Mouse (Mus musculus): ENCODE data around the gene Kcnk4.

Kcnk4 gene

DNA sequence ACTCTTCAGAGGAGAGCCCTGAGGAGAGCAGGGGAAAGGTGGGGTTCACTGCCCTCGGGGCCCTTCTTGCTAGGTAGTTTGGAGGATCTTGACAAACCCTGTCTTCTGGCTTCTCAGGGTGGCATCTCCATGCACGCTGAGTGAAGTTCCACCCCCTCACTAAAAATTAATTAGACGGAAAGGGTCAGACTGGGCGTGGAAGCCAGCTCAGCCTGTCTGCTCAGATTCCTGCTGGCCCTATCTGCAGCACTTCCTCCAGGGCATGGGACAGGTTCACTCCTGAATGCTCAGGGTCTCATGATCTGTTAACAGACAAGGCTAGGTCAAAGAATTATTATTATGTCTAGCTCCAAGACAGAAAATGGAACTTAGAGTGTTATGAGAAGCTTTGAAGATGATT is 41.8 kb downstream of the Kcnk4 start:
- DNase-seq (ENCODE audit: low read depth, low spot score), result no peak

DNA sequence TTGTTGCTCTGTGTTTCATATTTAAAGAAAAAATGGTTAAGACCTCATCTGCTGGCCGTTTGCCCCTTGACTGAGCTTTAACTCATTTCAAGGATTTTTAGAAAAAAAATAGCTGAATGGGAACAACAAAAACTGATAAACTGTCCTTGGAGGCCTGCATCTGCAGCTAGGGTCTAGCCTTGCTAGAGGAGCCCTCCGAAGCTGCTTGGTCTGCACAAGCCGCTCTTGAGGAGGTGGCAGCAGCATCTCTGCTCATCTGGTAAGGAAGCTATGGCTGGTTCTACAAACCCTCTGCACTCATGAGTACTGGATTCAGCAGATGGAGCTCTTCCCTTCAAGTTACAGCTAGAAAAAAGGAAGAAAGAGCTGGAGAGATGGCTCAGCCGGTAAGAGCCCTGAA is 56.4 kb downstream of the Kcnk4 start:
- no peak for DNase-seq (ENCODE audit: low read depth, low spot score)

DNA sequence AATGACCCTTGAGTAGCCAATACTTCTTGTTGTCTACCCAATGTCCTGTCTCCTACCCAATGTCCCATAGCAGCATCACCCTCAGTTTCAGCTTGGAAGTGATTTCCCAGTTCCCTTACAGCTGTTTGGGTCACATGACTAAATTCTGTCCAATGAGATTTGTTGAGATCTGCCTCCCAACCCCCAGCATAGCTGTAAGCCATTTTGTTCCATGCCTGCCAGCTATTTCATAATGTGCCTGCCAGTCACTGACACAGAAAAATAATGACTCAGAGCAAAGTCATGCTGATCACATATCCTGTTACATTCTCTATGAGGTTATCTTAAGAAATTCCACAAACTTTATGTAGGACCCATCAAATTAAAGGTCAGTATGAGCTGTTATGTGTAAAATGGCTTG is 57.5 kb downstream of the Kcnk4 start:
- no peak for DNase-seq (ENCODE audit: low read depth, low spot score)

DNA sequence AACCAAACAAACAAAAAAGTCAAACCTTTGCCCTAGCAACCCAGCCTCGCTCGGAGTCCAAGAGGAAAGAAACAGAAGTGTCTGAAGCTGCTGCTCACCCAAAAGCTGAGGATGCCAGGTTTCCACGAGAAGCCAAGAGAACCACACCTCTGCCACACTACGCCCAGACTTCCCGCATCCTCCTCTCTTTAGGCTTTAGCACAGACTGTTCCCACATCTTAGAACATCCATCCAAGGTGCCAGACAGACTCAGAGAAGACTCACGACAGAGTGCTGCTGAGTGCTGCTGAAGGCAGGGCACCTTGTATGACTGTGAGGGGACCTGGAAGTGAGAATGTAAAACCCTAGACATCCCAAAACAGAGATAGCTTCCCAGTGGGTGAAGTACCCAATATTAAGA is 58.5 kb downstream of the Kcnk4 start:
- no peak for DNase-seq (ENCODE audit: low read depth, low spot score)

DNA sequence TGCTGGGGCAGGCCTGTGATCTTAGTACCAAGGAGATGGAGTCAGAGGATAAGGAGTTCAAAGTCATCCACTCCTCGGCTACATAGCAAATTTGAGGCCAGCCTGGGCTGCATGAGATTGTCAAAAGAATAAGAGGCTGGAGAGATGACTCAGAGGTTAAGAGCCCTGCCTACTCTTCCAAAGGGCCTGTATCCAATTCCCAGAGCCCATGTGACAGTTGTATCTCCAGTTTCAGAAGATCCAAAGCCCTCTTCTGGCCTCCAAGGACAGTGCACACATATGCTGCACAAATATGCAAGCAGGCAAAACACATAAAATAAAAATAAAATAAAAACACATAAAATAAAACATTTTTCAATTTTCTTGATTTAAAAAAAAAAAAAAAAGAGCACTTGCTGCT is 60.1 kb downstream of the Kcnk4 start:
- DNase-seq (ENCODE audit: low read depth, low spot score), result no peak

All from ES-CJ7 (cell line).